Mouse (Mus musculus) embryo, embryonic 11 days (tissue): Measurements from ENCODE around the gene Pip4k2c.

Experiments
- DNase-seq: peaks from one replicate; pipeline ENCODE4 v3.0.0-alpha.2; 2015

Gene Pip4k2c

DNA sequence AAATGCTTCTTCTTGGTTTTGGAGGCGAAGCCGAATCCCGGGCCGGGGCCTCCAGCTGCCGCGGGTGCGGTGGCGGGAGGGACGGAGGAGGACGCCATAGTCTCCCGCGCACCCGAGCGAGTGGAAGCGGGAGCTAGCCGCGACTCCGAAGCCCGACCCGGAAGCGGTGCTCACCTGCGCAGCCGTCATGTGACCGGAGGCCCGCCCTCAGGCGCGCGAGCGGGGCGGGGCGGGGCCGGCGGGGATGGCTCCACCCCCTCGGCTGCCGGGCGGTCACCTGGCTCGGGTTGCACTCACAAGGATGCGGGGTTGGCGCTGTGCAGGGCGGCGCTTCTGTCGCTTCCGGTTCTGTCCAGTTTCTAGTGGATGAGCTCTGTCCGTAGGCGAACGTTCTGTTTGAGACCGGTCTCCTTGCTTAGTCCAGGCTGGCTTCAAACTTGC, at the start of gene Pip4k2c:
Pip4k2c (minus strand) TSS at position 172 of the 441 bp plus-strand sequence.
- peak; percentile 92 for DNase-seq

GRCm38 (mm10) chr10:127258489-127258888, 47.1 kb upstream of the Pip4k2c start:
- DNase-seq = no peak

- no peak for DNase-seq
These were observed 46.4 kb upstream of the Pip4k2c start for GRCm38 (mm10) chr10:127257790-127258189.

GRCm38 (mm10) chr10:127255625-127256345, 44.4 kb upstream of the Pip4k2c start:
- peak; percentile 88 for DNase-seq

GRCm38 (mm10) chr10:127250810-127251209, 39.4 kb upstream of the Pip4k2c start:
- no peak for DNase-seq

- DNase-seq = no peak
These were observed 26.9 kb upstream of the Pip4k2c start for GRCm38 (mm10) chr10:127238241-127238824.

DNA sequence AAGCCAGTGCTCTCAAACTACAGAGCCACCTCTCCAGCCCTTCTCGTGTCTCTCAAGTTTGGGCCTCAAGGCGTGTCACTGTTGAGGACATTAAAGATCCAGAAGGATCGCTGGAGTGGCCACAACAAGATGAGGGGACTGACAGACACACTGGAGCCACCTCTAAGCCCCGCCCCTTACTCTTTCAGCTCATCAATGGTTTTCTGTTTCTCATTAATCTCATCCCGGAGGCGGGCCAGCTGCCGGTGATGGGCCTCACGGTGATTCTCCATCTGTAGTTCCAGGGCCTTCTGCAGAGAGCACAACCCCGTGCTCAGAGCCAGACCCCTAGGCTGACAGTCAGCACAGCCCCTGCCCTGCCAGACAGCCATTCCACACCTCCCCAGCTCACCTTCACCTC, 25.2 kb upstream of the Pip4k2c start:
- DNase-seq = peak; percentile 30

DNA sequence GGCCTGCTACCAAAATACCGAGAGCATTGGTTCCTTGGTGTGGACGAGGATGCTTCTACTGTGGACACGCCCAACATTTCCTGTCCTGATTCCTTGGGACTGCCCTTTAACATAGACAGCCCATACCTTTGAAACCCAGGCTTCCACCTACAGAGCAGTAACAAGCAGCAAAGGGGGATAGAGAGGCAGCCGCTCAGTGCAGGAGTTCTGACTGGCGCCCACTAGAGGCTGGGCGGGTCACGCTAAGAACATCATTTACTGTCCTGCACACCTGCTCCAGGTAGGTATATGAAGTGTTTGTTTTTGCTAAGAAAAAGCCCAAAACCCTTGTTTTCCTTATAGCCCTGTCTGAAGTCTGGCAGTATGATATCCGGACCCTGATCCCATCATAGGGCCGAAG, 21.8 kb upstream of the Pip4k2c start:
- DNase-seq = no peak

DNA sequence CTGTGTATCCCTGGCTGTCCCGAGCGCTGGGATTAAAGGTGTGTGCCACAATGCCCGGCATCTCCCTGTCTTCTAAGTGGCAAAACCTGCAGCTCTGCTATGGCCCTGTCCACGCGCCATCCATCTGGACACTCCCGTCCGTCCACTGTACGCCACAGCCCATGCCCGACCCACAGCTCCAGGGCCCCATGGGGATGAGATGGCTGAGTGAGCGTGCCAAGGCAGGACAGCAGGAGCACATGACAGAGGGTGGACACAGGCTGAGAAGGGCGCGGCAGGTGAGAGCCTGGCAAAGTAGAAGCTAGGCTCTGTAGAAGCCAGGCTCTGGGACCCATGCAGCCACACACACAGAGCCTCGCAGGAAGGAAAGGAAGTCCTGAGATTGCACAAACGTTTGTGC, 20.4 kb upstream of the Pip4k2c start:
- DNase-seq = no peak

DNA sequence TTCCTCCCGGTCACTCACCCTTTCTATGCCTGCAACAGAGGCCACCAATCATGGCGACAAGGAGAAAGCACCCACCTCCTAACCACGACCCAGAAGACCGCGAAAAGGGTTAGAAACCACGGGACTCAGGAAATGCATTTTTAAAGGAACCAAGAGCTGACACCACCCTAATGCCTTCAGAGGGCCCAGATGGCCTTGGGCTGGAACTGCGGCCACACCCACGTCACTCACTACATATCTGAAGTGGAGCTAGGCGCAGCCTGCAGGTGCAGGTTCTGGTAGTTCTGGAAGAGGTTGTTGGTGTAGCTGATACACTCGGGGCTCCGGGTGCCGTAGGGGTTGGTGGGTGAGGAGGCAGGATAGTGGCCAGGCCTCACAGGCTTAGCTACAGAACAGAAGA, 19.3 kb upstream of the Pip4k2c start:
- no peak for DNase-seq

DNA sequence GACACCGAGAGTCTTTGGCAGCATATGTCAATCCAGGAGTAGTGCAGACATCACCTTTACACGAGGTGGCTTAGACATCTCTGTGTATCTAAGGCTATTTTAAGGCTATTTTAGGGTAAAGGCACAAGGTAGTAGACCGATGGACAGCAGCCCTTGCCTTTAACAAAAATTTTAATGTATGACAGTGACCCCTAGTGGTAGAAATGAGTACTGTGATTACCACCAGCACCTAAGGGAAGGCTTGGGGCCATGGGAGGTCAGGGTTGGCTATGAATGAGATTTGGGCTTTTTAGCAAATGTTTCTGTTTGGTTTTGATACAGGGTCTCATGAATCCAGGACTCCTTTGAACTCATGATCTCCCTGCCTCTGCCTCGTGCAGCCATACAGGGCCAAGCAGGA, 17.5 kb upstream of the Pip4k2c start:
- DNase-seq = peak; percentile 80

GRCm38 (mm10) chr10:127227163-127227562, 15.8 kb upstream of the Pip4k2c start:
- DNase-seq = no peak

DNA sequence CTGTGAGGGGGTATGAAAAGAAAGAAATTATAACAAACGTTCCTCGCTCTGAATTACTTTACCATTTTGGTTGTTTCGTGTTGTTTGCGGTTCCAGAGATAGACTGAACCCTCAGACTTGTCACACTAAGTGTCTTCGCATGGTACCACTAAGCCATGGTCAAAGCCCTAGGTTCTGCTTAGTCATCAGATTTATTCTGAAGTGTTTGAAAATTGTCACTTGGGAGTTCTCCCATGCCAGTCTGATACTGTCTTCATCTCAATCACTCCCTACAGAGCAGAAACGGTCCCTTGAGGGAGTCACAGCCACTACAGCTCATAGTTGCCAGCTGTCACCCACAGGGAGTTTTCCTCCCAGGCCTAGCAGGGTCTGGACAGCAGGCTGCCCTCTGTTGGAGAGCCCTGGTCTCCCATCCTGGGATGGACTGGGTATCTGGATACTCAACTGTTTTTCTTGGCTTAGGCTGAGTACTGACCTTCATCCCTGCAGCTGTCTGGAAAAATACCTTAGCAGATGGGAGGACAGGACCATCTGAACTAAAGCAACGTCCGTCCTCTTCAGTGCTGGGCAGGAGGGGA, 15.0 kb upstream of the Pip4k2c start:
- peak; percentile 43 for DNase-seq

GRCm38 (mm10) chr10:127225732-127226131, 14.3 kb upstream of the Pip4k2c start:
- DNase-seq = no peak

DNA sequence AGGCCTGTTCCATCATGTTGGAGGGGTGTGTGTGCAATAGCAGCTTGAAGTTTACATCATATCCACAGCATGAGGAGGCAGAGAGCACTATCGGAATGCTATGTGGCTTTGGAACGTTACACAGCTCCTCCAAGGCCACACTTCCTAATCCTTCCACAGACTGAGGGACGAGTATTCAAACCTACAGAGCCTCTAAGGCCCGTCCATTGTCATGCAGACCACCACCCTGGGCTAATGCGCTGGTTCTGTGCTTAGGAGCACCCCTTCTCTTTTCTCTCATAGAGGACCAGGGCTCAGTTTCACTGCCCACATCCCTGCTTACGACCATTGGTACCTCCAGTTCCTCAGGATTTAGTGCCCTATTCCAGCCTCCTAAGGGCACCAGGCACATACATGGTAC, 13.8 kb upstream of the Pip4k2c start:
- DNase-seq = no peak

DNA sequence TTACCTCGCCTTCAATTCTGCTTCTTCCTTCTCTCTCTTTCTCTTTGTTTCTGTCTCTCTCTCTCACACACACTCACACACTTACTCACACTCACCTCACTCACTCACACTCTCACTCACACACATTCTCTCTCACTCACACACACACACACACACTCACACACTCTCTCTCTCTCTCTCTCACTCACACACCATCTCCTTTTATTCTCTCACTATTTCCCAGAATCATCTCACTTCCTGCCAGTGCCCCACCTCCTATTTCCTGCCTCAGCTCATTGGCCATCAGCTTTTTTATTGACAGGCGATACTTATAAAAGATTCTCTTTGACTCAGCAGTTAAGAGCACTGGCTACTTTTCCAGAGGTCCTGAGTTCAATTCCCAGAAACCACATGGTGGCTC, 7.0 kb upstream of the Pip4k2c start:
- no peak for DNase-seq

DNA sequence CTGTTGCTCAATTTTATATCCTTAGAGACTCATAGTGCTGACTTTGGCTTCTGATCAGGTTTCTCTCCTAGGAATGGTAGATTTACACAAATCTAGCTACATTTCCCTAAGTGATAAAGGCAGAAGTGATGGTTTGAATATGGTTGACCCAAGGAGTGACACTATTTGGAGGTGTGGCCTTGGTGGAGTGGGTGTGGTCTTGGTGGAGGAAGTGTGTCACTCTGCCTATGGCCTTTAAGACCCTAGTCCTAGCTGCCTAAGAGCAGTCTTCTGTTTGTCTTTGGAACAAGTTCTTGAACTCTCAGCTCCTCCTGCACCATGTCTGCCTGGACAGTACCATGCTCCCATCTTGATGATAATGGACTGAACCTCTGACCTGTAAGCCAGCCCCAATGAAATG, 5.8 kb upstream of the Pip4k2c start:
- DNase-seq = no peak

DNA sequence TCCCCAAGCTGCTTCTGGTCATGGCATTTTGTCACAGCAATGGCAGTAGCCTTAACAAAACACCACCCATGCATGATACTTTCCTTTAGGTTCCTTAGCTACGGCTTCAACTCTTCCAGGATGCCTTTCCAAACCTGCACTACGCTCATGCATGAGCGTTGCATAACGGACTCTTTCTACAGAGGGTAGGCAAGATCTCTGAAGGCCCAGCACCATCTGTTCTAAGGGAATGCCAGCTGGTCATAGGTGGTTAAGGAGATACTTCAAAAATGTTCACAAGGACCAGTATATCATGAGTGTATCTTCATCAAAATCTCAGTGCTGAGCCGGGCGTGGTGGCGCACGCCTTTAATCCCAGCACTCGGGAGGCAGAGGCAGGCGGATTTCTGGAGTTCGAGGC, 5.1 kb upstream of the Pip4k2c start:
- no peak for DNase-seq

- DNase-seq = no peak
These were observed 3.0 kb upstream of the Pip4k2c start for GRCm38 (mm10) chr10:127214422-127214803.

DNA sequence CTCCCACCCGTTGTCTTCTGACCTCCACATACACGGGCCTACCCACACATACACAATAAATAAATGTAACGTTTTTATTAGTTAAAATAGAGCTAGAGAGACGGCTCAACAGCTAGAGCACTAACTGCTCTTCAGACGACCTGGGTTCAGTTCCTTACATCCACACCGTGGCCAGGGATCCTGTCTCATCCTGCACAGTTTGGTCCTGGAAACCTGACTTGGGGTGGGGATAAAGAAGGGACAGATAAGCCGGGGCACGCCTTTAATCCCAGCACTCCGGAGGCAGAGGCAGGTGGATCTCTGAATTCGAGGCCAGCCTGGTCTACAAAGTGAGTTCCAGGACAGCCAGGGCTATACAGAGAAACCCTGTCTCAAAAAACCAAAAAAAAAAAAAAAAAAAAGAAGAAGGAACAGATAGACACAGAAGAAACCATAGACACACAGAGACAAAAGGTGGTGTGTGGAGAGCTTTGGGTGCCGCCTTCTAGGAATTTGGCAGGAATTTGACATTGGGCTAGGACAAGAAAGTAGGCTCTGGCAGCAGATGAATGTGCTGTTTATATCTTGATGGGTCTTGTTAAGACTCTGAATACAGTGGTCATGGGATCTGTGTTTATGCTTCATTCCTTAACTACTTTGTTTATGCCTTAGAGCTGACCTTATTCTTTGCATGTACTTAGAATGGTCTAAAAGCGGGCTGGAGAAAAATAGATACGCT, 2.5 kb upstream of the Pip4k2c start:
- DNase-seq = no peak

DNA sequence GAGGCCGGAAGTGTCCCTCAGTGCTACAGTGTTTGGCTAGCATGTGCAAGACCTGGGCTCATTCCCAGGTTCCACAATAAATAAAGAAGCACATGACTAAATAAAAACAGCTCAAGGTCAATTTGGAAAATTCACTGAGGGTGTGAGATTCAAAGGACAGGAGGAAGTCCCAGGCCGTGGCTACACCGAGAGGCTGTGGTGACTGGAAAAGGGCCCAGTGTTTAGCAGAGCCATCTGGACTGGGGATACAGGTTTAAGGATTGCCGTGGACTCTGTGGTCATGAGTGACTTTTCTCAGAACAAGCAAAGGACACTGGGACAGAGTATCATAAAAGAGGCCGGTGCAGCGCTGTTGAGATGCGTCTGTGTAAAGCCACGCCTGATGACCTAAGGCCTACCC, 1.9 kb upstream of the Pip4k2c start:
- no peak for DNase-seq

GRCm38 (mm10) chr10:127210961-127211405, 402 bp downstream of the Pip4k2c start:
- DNase-seq = peak; percentile 46

DNA sequence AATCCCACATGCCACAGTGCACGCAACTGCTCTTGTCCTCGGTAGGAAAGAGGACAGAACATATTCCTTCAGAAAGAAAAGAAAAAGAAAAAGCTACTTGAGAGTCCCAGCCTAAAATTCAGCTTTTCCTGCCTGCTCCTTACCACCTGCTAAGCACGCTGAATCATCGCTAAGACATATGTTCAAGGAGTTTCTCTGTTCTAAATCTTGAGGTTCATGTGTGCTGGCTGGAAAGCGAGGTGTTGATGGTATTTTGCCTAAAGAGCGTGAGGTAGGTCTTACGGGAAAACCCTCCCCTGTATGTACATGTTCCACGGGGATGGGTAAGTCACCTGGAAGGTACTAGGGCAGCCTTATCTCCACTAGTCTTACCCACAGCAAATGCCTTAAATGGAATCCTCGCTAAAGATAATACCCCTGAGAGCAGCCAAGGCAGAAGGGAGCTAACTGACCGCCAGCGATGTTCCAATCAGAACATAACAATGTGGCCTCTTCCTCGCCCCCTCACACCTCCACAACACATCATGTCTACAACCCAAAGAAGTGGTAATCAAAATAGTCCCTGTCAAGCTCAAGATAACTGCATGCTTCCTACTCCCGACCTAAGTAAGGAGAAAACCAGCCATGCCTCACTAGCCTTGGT, 1.3 kb downstream of the Pip4k2c start:
- no peak for DNase-seq
